Mouse (Mus musculus) kidney, embryonic 15.5 days (tissue): ENCODE measurements around the gene Fam193b. TPM values are rescaled to one million over a fixed set of nuclear protein-coding genes. Genes with fewer than 3 reads are reported as not detected.

Source experiments
- ATAC-seq: fragments of 200-750 bp; cut with Nextera tagmentation; replicated peaks from 2 replicates; pipeline ENCODE4 v1.8.0; 2017; ENCODE audit warnings: moderate TSS enrichment; ENCODE audit not compliant: low FRiP score
- H3K27ac ChIP-seq: fragments of 300-500 bp; sonication (generic); 2 replicates; pipeline ENCODE4 v1.5.1; 2015; ENCODE audit warnings: mild to moderate bottlenecking, inconsistent platforms
- H3K27me3 ChIP-seq: fragments of 300-500 bp; sonication (generic); 2 replicates; pipeline ENCODE4 v1.6.1; 2015; ENCODE audit warnings: inconsistent platforms
- H3K36me3 ChIP-seq: fragments of 300-500 bp; sonication (generic); 2 replicates; pipeline ENCODE4 v1.6.1; 2015; ENCODE audit warnings: inconsistent platforms
- H3K4me1 ChIP-seq: fragments of 300-500 bp; sonication (generic); 2 replicates; pipeline ENCODE4 v1.6.1; 2015; ENCODE audit warnings: inconsistent platforms
- H3K4me2 ChIP-seq: fragments of 300-500 bp; sonication (generic); 2 replicates; pipeline ENCODE4 v1.6.1; 2015; ENCODE audit warnings: moderate library complexity, mild to moderate bottlenecking, inconsistent platforms
- H3K4me3 ChIP-seq: fragments of 300-500 bp; sonication (generic); replicated peaks from 2 replicates; pipeline ENCODE4 v1.5.1; 2015; ENCODE audit warnings: mild to moderate bottlenecking, inconsistent platforms
- H3K9ac ChIP-seq: fragments of 300-500 bp; sonication (generic); 2 replicates; pipeline ENCODE4 v1.6.1; 2015; ENCODE audit warnings: mild to moderate bottlenecking, inconsistent platforms
- H3K9me3 ChIP-seq: fragments of 300-500 bp; sonication (generic); replicated peaks from 2 replicates; pipeline ENCODE4 v1.6.1; 2016; ENCODE audit warnings: inconsistent platforms
- WGBS: fragments of 180-500 bp; shearing (Covaris S2); methylation state at CpG from one replicate; pipeline ENCODE4 v1.1.7; 2015; ENCODE audit warnings: mixed read lengths; 5-methylcytosine and 5-hydroxymethylcytosine counted together
- polyA plus RNA-seq: library from polyadenylated mRNA; unstranded; fragments of >200 nt; fragmentation: Nextera tagmentation; extraction: Ambion mirVana; gene quantifications from 2 replicates; pipeline ENCODE4 v1.2.1, GENCODE M21; 2015

Gene Fam193b
- polyA plus RNA-seq, 1 experiment from 2014 or later: 43.2 TPM

DNA sequence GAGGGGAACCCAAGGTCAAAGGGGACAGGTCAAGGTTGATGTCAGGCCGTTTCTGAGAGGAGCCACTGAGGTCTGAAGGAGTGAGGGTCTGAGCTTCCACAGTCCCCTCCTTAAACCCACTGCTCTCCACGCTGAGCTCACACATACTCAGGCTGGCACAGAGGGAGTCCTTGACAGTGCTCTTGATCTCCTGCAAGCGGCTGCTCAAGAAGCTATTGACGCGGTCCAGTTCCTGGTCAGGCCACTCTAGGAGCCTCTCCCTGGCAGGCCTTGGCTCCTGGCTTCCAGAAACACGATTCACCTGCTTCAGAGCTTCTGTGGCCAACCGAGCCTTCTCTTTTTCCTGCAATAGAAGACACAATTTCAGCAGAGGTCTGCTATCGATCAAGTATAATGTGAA lies 27.5 kb downstream of the Fam193b start:
- Histone ChIP-seq H3K4me3 (no peak overlapping the region), H3K27ac (no peak overlapping the region), H3K36me3 (peaks cover 100% of the 10 kb centered on the region), H3K4me2 (no peak overlapping the region), H3K9me3 (no peaks in the 10 kb centered on the region), H3K27me3 (no peaks in the 10 kb centered on the region), H3K4me1 (no peaks in the 10 kb centered on the region), H3K9ac (no peak overlapping the region)
- 83% methylated on average over 8 of the region's 8 CpGs for WGBS
- no peak for ATAC-seq

DNA sequence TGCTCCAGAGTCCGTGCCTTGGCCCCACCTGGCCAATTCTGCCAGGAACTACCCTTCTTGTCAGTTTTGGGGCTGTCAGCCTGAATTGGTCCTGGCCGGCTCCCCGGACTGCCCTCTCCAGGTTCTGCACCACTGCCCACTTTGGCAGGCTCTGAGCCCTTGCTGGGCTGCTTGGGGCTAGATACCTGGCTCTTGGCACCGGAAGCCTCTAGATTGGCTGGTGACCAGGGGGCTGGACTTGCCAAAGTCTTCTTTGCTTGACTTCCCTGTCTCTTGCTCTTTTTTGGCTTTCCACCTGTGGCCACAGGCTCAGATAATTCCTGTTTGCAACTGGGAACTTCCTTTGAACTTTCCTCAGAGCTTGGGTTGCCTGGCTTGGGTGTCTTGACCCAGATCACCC lies 28.0 kb downstream of the Fam193b start:
- peaks cover 100% of the 10 kb centered on the region for H3K36me3 ChIP-seq
- 89% methylated on average over 4 of the region's 4 CpGs for WGBS
- no peaks in the 10 kb centered on the region for H3K4me1 ChIP-seq
- H3K27ac ChIP-seq: no peak overlapping the region
- H3K4me3 ChIP-seq: no peak overlapping the region
- H3K9me3 ChIP-seq: no peaks in the 10 kb centered on the region
- H3K9ac ChIP-seq: no peak overlapping the region
- H3K27me3 ChIP-seq: no peaks in the 10 kb centered on the region
- no peak overlapping the region for H3K4me2 ChIP-seq
- no peak for ATAC-seq

DNA sequence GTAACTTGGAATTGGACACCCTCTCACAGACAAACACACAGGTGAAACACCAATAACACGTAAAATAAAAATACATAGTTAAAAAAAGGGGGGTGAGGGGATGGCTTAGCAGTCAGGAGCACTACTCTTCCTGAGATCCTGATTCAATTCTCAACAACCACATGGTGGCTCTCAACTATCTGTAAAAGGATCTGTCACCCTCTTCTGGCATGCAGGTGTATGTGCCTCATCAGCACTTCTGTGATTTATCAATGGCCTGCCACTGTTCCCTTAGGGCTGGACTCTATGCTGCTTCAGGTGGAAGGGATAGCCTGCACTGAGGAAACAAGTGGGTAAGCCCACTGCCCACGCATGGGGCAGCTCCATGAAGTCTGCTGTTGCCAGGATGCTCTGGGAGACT lies 30.0 kb downstream of the Fam193b start:
- Histone ChIP-seq H3K4me3 (no peak overlapping the region), H3K36me3 (peaks cover 85% of the 10 kb centered on the region), H3K9me3 (no peaks in the 10 kb centered on the region), H3K27me3 (no peaks in the 10 kb centered on the region), H3K27ac (no peak overlapping the region), H3K4me2 (no peak overlapping the region), H3K4me1 (peaks cover 6% of the 10 kb centered on the region), H3K9ac (no peak overlapping the region)
- 93% methylated on average over 2 of the region's 2 CpGs for WGBS
- no peak for ATAC-seq

DNA sequence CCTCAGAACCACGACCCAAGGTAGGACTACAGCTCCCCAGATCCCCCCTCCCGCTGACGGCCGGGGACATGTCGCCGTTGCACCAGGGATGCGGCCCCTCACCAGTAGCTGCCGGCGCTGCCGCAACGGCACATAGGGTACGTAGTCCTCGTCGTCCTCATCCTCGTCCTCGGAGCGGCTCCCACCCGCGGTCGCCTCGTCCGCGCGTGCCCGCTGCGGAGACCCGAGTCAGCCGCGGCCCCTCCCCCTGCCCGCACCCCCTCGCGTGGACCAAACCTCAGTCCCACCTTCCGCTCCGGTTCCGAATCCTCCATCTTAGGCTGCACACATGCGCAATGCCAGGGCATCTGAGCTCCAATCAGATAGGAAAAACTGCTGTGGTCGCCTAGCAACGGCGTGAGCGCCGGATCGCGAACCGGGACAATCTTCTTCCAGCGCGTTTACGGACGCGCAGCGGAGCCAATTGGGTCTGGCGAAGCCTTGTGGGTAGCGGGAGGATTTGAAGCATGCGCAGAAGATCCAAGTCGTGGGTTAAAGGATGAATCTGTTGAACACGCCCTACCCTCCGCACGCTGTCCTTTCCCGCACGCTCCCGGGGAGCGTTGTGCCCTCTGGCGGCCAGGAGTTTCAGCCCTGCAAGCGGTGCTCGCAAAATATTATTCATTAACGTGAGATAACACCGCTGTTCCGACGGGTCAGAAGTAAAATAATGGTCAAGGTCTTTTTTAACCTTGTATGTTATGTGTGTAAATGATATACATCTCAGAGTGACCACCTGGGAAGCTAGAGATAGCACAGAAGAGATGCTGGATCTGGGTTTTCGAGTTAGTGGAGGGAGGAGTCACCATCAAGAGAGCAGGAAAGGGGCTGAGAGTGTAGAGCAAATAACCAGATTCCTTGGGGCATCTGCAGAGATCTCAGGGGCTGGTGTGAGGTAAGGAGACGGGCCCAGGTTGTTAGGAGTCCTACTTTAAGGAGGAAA lies 34.4 kb downstream of the Fam193b start, which contains the start of gene Ddx41:
Gene Ddx41, minus strand, starts transcription at position 465 of the 982 bp plus-strand sequence.
- under 1% methylated on average over 70 of the region's 70 CpGs for WGBS
- peaks cover 78% of the 10 kb centered on the region for H3K36me3 ChIP-seq
- no peaks in the 10 kb centered on the region for H3K27me3 ChIP-seq
- peaks cover 19% of the 10 kb centered on the region for H3K4me1 ChIP-seq
- H3K9me3 ChIP-seq: no peaks in the 10 kb centered on the region
- ATAC-seq: peak; percentile 98
- peak within 1 kb of the TSS; percentile 96 for H3K4me2 ChIP-seq
- H3K4me3 ChIP-seq: peak within 1 kb of the TSS; percentile 63
- peak within 1 kb of the TSS; percentile 65 for H3K9ac ChIP-seq
- H3K27ac ChIP-seq: peak within 1 kb of the TSS; percentile 52

DNA sequence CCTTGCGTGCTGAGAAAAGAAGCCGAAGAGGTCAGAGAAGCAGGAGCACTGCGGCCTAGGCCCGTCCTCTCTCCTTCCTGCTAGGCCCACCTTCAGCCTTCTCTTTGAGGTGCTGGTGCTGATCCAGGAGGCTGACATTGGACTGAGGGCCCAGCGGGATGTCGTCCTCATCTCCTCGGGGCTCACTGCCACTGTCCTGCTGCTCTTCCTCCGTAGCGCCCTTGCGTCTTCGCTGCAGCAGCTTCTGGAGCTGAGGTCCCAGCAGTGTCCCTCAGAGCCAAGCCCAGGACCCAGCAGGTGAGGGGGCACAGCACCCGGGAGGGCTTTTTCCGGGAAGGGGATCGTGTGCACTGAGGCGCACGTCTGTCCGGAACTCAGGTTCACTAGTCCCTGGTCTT lies 35.1 kb downstream of the Fam193b start:
- no peaks in the 10 kb centered on the region for H3K27me3 ChIP-seq
- peak overlapping the region; percentile 63 for H3K4me3 ChIP-seq
- no peak for ATAC-seq
- WGBS: 15% methylated on average over 17 of the region's 17 CpGs
- peak overlapping the region; percentile 65 for H3K9ac ChIP-seq
- peak overlapping the region; percentile 96 for H3K4me2 ChIP-seq
- peaks cover 19% of the 10 kb centered on the region for H3K4me1 ChIP-seq
- H3K36me3 ChIP-seq: peaks cover 78% of the 10 kb centered on the region
- peak overlapping the region; percentile 49; the same call in 1 of the 2 replicates for H3K27ac ChIP-seq
- no peaks in the 10 kb centered on the region for H3K9me3 ChIP-seq

DNA sequence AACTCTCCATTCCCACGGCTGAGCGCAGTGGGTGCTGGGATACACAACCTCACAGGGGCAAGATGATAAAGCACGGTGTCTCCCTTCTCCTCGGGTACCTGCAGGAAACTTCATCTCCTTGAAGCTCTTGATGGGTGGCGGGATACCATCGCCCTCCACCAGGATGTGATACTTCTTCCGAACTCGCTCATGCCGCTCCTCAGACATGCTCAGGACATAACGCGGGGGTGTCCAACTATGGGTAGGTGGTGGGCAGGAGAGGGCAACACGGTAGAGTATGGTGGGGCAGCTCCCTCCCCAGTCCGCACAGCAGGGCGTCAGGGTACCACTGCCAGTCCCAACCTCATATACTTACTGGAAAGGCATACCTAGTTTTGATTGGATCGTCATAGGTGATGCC lies 35.7 kb downstream of the Fam193b start:
- peak overlapping the region; percentile 96 for H3K4me2 ChIP-seq
- ATAC-seq: no peak
- H3K27me3 ChIP-seq: no peaks in the 10 kb centered on the region
- peaks cover 78% of the 10 kb centered on the region for H3K36me3 ChIP-seq
- H3K4me3 ChIP-seq: peak overlapping the region; percentile 63
- WGBS: 90% methylated on average over 15 of the region's 15 CpGs
- H3K27ac ChIP-seq: no peak overlapping the region
- H3K9ac ChIP-seq: peak overlapping the region; percentile 65; the same call in 1 of the 2 replicates
- H3K9me3 ChIP-seq: no peaks in the 10 kb centered on the region
- H3K4me1 ChIP-seq: peaks cover 19% of the 10 kb centered on the region

DNA sequence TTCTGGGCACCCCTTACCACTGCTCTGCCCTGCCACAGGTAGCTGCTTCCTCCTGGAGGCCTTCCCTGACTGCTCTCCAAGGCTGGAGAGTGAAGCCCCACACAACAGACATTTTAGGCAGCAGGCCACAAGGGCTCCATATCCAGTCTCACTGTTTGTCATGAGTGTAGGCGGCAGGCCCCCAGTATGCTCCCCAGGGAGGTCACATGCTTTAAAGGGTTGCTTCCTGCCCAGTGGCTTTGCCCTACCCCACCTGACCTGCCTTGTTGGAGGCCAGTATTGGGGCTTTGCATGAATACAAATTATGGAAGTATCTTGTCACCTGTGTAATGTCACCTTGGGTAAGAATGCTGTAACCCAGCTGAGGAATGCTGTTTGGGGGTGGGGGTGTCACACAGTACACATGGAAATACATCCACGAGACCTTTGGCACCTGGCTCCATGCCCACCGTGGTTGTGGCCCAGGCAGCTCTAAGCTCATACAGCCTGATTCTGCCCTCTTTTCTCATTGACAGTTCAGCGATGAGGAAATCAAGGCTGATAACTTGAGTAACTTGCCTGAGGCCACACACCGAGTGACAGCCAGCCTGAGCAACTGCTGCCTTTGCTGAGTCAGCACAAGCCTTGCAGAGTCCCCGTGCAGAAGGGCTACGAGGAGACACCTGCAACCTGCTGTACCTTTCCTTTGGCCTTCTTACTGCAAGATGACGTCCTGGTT lies 41.6 kb downstream of the Fam193b start, which contains the start of gene Dok3:
Gene Dok3, minus strand, starts transcription at position 99 of the 718 bp plus-strand sequence.
- Histone ChIP-seq H3K36me3 (peaks cover 56% of the 10 kb centered on the region), H3K4me3 (no peak within 1 kb of the TSS), H3K4me2 (no peak within 1 kb of the TSS), H3K4me1 (no peaks in the 10 kb centered on the region), H3K9ac (no peak within 1 kb of the TSS), H3K27ac (no peak within 1 kb of the TSS), H3K9me3 (no peaks in the 10 kb centered on the region), H3K27me3 (no peaks in the 10 kb centered on the region)
- no peak for ATAC-seq
- WGBS: 72% methylated on average over 8 of the region's 8 CpGs

DNA sequence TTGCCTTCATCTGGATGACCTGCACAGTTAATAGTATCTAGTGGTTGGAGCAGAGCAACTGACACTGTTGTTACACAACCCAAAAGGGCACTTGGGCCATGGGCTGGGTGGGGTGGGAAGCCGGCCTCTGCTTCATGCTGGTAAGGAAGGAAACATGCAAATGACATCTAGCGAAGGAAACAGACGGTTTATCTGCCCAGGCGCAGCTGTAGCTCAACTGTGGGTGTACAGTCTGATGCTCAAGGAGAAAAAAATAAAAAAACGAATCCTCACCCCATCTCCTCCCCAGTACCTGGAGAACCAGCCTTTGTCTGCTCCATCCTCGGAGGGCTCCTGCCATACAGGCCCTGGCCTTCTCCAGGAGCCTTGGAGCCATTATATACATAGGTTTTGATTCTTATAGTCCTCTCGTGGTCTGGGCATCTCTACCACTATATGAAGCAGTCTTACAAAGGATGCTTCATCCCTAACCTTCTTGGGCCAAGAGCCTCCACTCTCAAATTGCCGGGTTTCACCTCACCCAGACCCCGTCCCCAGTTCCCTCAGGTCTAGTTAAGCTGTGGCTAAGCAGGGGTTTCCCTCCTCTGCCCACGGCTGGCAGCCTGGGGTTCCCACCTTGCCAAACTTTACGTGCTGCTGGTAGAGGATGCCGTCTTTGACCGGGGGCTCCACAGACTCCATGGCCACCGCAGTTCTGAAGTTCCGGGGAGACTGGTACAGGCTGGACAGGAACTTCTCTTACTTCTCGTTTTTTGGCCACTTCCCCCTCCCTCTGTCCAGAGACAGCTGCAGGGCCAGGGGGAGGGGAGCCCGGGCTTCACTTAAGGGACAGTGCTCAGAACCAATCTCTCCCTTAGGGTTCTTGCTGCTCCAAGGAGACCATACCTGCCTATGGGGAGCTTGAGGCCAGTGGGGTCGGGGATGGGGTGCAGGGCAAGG lies 42.8 kb downstream of the Fam193b start:
- H3K4me1 ChIP-seq: peaks cover 12% of the 10 kb centered on the region
- 80% methylated on average over 18 of the region's 18 CpGs for WGBS
- H3K4me2 ChIP-seq: no peak overlapping the region
- no peak overlapping the region for H3K27ac ChIP-seq
- no peak for ATAC-seq
- H3K36me3 ChIP-seq: peaks cover 43% of the 10 kb centered on the region
- H3K9me3 ChIP-seq: no peaks in the 10 kb centered on the region
- H3K9ac ChIP-seq: no peak overlapping the region
- H3K27me3 ChIP-seq: no peaks in the 10 kb centered on the region
- H3K4me3 ChIP-seq: no peak overlapping the region

DNA sequence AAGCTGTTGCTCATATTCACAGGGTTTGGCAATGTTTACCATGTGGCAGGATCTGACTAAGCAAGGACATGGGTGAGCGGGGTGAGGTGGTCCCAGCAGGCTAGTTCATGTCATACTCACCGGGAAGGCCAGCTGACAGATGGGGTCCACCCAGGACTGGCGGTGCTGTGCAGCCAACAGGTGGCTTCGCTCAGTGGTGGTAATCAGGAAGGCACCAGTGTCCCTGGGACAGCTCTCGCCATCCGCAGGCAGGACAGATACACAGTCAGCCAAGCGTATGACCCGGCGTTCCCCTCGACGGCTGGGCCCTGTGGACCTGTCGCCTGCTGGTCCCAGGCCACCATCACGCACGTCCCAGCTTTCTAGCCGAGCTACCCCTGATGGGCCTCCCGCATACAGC lies 43.7 kb downstream of the Fam193b start:
- Histone ChIP-seq H3K9me3 (no peaks in the 10 kb centered on the region), H3K9ac (no peak overlapping the region), H3K27ac (no peak overlapping the region), H3K27me3 (no peaks in the 10 kb centered on the region), H3K36me3 (peaks cover 35% of the 10 kb centered on the region), H3K4me3 (no peak overlapping the region), H3K4me1 (peaks cover 16% of the 10 kb centered on the region), H3K4me2 (no peak overlapping the region)
- 76% methylated on average over 16 of the region's 16 CpGs for WGBS
- ATAC-seq: no peak

DNA sequence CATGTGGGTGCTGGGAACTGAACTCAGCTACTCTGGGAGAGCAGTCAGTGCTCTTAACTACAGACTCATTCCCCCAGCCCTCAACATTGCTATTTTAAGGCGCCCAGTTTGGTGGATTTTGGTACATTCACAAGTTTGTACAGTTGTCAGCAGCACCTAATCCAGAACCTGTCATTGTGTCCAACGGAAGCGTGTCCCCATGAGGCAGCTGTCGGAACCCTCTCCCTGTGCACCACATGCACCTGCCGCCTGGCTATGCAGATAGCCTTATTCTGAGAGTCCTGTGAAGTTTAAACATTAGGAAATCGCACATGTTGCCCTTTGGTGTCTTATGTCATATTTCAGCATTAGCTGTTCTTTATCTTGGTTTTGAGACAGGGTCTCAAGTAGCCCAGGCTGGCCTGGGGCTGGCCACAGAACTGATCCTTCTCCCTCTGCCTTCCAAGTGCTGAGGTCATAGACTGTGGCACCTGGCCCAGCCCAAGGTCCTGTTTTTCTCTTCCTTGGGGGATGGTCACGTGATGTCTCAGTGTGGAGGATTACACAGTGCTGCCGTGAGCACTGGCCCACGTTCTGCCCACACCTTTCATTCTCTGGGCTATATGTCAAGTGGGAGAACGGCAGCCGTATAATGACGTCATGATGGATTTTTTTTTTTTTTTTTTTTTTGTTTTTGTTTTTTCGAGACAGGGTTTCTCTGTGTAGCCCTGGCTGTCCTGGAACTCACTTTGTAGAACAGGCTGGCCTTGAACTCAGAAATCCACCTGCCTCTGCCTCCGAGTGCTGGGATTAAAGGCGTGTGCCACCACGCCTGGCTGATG lies 45.0 kb downstream of the Fam193b start:
- WGBS: 76% methylated on average over 16 of the region's 16 CpGs
- Histone ChIP-seq H3K4me2 (no peak overlapping the region), H3K9ac (no peak overlapping the region), H3K4me3 (no peak overlapping the region), H3K36me3 (peaks cover 22% of the 10 kb centered on the region), H3K4me1 (peaks cover 16% of the 10 kb centered on the region), H3K27me3 (no peaks in the 10 kb centered on the region), H3K9me3 (no peaks in the 10 kb centered on the region), H3K27ac (no peak overlapping the region)
- ATAC-seq: no peak
